Mouse (Mus musculus) c-Kit-positive CD71-positive TER-119-positive erythroid progenitor cells, embryonic 14.5 days (primary cell): ENCODE results near the gene Fbxo27.
"Not testable (repeated sequence)": the region's sequence is repeated elsewhere in the genome, so short reads cannot be mapped to it uniquely, and the experiment has no call there.

Source experiments
- DNase-seq: peaks from one replicate; pipeline ENCODE4 v3.0.0-alpha.2; 2013; ENCODE audit warnings: low spot score

Fbxo27 gene

DNA sequence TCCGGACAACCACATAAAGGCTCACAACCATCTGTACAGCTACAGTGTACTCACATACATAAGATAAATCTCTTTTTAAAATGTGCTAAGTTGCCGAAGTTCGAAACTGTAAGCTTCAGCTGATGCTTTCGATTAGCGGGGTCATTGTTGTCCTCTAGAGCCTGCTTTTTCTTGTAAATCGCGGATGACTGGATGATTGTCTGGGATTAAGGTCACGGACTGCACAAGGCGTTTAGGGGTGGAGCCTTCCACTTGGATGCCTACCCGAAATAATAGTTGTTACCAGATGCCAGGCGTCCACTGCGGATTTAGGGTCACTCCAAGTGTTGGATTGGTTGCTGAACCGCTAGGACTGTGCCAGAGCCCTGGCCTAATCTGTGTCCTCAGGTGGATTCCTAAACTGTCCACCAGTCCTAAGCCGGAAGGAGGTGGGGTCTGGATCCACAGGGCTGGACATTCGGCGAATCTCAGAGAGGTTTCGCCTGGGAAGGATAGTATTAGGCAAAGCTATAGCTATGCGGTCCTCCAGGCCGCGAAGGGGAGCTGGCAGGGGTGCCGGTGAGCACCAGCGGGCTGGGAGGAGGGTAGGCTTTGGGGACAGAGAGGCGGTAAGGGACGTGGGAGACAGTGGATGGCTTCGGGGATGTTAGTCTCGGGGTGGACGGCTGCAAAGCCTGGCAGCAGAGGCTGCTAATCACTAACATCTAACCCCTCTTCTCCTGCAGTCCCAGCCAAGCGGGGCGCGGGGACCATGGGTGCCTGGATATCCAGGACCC, at the start of gene Fbxo27:
TSS of gene Fbxo27 (plus strand) at position 305 of the 776 bp plus-strand sequence.
- DNase-seq: no peak

DNA sequence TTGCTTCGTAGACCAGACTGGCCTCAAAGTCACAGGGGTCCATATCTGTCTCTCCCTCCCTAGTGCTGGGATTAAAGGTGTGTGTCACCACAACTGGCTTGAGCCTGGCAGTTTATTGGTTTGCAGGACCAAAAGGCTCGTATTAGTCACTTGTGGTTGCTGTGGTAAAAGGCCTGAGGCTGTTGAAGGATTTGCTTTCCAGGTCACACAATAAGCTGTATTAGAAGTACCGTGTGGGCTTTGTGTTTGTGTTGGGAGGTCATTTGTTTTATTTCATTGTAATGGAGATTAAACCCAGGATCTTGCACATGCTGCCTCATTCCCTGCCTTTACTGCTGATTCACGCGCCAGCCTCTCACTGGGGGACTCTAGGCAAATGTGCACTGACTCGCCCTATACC, 47.3 kb upstream of the Fbxo27 start:
- DNase-seq: no peak

DNA sequence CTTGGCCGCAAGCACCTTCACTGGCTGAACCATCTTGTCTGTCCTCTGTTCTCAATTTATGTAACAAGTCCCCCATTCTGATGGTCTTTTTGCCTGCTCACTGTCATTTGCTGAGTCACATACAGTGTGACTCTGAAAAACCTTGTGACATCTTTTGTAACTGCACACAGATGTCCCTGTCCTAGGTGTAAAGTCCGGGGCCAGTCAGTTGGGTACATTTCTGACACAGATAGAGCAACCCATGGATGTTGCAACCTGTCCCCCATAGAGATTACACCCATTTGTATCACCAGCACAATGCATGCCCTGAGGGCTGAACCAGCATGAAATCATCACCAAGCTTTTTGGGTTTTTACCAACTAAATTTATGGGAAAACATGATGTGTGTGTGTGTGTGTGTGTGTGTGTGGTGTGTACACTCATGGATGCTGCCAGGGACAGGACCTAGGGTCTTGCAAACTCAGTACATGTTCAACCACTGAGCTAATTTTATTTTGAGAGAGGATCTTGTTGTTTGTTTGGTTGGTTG, 46.6 kb upstream of the Fbxo27 start:
- DNase-seq: no peak

DNA sequence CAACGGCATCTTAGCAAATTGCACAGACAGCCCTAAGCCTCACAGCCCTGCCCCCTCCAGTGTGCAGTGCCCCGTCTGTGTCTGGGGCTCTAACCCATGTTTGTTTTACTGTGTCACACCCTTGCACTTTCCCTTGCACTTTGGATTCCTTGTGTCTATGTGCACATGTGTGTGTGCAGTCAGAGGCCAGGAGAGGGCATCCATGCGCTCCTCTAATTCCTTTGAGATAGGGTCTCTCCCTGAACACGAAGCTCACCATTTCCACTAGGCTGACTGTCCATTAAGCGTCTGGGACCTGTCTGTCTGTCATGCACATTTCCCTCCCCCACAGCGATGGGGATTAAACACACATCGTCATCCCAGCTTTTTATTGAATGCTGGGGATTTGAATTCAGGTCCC, 45.6 kb upstream of the Fbxo27 start:
- DNase-seq: no peak

DNA sequence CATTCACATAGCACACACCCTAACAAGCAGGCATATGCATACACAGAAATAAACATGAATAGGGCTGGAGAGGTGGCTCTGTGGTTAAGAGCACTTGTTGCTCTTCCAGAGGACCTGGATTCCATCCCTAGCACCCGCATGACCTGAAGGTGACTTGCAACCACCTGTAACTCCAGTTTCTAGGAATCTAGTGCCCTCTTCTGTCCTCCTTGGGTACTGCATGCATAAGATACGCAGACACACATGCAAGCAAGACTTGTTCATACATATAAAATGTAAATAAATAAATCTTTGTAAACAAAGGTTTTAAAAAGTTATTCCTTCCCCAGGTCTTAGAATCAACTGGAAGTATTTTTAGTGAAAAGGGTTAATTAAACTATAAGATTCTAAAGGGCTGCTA, 41.5 kb upstream of the Fbxo27 start:
- DNase-seq: peak; percentile 29

DNA sequence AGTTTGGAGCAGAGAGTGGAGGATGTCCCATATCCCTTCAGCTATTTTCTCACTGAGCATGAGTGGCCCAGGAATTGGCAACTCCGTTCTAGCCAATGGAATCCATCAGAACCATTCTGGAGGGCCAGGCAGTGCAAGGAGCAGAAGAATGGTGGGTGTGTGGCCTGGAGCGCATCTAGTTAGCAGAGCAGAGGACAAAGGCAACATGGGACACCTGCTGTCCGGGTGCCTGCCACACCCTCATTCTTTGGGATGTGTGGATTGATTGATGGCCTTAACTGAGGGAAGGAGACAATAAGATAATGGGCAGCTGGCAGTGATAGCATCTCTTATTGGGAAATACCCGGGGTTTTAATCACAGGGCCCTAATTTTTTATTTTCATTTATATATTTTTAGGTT, 36.2 kb upstream of the Fbxo27 start:
- no peak for DNase-seq

DNA sequence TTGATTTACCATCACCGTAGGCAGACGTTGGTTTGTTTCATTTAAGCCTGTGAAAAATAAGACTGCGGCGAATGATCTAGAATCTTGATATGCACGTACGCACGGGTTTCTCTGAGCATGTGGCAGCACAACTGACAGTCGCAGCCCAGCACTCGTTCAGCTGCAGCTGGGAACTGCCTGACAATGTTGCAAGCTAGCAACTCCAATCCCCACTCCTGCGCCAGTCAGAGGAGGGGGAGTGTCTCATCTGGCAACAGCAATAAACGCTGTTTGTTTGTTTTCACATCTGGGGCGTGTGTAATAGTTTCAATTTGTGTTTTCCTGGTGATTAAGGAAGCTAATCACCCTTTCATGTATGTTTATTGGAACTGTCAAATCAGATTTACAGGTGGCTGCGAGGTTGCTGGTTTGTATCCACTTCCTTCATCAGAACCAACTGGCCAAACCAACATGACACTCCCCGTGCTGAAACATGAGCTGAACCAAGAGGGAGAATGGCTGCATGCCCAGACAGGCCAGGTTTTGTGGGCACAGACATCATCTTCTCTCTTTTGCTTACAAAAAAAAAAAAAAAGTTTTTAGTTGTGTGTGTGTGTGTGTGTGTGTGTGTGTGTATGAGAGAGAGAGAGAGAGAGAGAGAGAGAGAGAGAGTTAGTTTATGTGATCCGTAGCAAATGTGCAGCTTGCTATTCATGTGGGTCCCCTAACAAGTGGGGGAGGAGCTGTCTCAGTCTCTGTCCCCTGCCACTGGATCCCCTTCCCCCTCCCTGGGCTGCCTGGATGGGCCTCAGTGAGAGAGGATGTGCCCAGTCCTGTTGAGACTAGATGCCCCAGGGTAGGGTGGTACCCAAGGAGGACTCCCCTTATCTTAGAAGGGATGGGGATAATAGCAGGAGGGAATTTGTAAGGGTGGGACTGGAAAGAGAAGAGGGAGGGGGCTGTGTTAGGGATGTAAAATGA, 26.7 kb upstream of the Fbxo27 start:
- no peak for DNase-seq

DNA sequence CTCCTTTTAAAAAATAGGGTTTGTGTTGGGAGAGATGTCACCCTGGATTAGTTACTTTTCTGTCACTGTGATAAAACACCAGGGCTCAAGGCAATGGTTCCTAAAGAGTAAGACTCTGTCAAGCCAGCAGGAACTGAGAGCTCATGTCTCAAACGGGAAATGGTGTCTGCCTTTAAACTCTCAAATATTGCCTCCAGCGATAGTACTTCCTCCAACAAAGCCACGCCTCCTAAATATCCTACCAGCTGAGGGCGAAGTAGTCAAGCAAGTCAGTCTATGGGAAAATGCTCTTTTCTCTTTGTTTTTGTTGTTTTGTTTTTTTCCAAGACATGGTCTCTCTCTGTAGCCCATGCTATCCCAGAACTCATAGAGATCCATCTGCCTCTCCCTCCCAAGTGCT, 21.5 kb upstream of the Fbxo27 start:
- DNase-seq: no peak

DNA sequence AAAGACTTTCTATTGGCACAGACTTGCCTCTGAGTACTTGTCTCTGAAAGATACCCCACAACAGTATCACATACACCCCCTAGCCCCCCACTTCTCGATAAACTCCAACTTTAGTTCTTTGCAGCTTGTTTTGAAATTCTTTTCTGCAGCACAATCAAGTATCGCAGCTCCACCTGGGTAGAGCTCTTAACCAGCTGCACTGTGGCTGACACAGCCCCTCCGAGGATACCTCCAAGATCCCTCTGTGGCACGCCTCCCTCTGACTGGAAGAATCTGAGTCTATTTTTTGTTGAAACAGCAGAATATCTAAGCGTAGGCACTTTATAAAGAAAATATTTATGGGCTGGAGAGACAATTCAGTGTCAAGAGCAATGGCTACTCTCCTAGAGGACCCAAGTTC, 20.4 kb upstream of the Fbxo27 start:
- no peak for DNase-seq

DNA sequence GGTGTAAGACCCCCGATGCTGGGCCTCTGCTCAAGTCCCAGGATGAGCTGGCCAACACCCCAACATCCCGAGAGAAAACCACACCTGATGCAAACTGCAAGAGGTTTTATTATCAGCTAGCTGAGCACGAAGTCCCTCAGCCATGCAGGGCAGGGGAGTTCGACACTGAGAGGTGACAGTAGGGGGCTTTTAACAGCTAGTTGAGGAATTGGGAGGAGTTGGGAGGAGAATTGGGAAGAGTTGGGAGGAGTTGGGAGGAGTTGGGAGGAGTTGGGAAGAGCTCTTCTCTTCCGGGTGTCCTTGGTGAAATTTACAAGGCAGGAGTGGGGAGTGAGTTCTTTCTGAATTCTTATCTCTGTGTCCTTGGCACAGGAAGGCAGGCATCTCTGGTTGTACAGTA, 19.9 kb upstream of the Fbxo27 start:
- not testable (repeated sequence) for DNase-seq

DNA sequence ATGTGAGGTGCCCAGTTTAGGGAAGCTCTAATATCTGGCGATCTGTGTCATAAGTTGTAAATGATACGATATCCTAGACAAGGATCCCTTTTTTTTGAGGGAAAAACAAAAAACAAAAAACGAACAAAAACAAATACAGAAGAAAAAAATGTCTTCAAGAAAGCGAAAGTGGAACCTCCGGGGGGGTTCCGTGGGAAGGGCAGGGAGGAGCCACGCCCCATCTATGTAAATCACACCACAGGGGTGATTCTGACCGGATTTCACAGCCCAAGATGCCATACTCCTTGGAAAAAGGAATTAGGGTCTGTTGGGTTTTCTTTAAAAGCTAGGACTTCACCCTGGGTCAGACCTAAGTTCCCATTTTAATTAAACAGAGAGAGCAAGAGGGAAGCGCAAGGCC, 17.7 kb upstream of the Fbxo27 start:
- DNase-seq: no peak

DNA sequence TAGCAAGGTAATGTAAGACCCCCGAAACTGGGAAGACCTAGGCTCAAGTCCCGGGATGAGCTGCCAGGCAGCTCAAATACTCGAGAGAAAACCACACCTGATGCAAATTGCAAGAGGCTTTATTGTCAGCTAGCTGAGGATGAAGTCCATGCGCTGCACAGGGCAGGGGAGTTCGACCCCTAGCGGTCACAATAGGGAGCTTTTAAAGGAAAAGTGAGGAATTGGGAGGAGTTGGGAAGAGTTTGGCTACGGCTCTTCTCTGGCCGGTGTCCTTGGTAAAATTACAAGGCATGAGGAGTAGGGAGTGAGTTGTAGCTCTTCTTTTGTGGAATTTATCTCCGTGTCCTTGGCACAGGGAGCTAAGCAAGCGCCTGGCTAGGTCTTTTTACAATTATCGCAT, 16.9 kb upstream of the Fbxo27 start:
- no peak for DNase-seq

DNA sequence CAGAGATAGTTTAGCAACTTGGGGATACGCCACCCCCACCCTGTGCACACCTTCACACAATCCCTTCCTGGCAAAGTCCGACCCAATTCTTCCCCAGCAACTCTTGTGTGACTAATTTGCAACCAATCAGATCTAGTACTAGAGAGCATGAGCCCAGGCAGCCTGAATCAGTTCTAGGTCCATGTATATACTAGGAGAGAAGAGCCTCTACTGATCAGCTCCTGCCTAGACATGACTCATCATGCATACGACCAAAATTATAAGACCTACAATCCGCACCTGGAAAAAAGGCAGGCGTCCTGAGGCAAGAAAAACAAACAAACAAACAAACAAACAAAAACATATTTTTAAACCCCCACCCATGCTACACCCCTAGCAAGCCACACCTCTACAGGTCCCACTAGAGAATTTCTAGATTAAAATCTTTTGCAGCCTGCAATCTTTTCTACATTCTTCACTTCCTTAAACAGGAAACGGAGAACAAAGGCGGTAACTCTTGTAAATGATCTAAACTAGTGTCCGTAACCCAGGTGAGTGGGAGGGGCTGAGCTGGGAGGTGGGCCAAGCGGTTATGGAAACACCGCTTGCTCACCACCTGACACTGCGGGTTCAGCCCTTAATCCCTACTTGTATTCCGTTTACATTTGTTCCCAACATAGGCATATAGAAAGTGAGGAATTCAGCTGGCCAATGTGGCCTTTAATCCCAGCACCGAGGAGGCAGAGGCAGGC, 15.7 kb upstream of the Fbxo27 start:
- DNase-seq: no peak

DNA sequence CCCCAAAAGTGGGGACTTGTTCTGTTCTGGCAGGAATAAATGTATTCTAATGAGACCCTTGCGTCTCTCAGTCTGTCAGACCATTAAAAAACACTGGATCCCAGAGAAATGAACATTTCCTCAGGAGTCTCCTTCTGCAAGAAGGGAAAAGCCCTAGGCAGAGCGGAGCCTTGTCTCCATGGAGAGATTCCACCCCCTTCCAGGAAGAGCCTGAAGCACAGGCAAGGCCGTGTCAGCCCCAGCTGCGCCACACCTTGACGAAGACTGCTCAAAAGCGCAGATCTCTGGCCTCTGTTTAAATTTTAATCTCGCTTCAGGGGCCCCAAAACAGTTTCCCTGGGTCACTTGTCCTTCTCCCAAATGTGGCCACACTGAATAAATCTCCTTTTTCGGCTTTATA, 15.0 kb upstream of the Fbxo27 start:
- DNase-seq: no peak

DNA sequence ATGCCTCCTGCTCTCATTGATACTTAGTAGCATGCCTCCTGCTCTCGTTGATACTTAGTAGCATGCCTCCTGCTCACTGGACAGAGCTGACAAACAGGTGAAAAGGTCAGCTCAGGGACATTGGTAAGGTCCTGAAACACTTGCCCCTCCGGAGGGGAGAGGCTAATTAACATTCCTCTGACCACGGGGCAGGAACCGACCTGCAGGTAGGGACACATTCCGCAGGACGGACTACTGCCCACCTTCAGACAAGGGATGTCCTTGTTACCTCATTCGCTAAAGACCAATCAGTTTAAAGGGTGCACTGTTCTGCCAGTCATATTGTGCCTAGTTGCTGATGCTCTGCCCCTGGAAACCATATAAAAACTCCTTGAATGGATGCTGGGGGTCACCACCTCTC, 1.6 kb upstream of the Fbxo27 start:
- DNase-seq: no peak

DNA sequence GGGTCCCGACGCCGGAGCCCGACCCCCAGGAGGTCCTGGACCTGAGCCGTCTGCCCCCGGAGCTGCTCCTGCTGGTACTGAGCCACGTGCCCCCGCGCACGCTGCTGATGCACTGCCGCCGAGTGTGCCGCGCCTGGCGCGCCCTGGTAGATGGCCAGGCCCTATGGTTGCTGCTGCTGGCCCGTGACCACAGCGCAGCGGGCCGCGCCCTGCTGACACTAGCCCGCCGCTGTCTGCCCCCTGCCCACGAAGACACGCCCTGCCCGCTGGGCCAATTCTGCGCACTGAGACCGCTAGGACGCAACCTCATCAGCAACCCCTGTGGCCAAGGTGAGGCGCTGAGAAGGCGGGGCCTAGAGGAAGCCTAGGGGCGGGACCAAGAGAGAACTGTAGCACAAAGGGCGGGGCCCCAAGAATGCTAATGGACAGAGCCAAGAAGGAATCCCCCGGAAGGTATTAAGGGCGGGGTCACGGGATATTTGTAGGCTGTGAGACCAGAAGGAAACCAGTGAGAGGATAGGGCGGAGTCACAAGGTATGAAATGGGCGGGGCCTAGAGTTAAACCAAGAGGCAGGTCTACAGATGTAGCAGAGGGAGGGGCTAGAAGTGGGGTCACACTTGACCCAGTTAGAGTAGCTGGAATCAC, 795 bp downstream of the Fbxo27 start:
- DNase-seq: peak; percentile 23

DNA sequence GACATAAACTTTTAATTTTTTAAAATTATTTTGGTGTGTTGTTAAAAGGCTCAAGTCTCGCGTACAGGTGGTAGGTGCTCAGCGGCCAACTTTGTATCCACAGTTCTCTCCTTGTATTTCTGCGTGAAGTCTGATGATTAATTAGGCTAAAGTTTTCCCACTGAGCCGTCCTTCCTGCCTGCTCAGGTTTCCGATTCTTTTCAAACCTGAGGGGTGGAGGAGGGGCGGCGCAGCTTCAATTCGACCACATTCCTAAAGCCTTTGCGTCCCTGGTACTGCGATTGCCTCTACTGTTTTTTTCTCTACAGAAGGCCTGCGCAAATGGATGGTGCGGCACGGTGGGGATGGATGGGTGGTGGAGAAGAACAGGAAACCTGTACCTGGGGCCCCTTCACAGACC, 1.8 kb downstream of the Fbxo27 start:
- DNase-seq: no peak

DNA sequence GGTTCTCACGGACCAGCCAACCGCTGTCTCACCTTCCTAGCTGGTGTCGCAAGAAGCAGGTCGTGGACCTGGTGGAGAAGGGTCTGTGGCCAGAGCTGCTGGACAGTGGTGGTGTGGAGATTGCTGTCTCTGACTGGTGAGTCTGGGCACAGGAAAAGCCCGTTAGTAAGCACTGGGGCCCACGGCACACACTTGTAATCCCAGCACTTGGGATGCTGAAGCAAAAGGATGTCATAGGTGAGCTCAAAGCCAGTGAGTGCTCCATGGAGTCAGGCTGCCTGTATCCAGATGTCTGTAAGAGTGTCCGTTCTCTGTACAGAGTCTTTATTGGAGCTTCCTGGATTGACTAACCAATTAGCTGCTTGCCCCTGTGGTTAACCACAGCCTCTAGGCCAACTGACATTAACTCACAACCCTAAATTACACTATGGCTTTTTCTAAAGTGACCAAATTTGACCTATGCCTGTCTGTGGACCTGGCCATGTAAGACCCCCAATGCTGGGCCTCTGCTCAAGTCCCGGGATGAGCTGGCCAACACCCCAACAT, 2.4 kb downstream of the Fbxo27 start:
- DNase-seq: no peak

DNA sequence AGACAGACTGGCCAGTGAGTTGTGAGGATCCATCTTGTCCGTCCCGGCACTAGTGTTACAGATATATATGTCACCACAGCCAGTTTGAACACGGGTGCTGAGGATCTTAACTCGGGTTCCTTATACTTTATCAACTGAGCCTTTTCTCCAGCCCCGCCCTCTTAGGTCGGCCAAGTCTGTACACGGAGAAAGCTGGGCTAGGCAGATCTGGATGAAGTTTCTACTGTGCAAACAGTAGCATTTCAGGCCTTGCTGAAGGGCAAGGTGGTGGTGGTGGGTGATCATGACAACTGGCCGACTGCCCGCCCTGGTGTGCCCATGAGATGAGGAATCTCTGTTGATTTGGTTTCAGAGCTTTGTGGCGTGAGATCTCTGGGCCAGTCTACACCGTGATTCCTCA, 4.6 kb downstream of the Fbxo27 start:
- DNase-seq: no peak

DNA sequence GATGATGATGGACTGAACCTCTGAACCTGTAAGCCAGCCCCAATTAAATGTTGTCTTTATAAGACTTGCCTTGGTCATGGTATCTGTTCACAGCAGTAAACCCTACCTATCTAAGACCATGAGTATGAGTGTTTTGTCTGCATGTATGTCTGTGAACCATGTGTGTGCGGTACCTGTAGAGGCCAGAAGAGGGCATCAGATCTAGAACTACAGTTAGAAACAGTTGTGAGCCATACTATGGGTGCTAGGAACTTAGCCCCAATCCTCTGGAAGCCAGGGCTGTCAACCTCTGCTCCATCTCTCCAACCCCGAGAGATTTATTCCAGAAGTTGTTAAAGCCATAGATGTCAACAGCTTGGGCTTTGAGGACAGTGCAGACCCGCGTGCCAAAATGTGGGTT, 7.6 kb downstream of the Fbxo27 start:
- no peak for DNase-seq

DNA sequence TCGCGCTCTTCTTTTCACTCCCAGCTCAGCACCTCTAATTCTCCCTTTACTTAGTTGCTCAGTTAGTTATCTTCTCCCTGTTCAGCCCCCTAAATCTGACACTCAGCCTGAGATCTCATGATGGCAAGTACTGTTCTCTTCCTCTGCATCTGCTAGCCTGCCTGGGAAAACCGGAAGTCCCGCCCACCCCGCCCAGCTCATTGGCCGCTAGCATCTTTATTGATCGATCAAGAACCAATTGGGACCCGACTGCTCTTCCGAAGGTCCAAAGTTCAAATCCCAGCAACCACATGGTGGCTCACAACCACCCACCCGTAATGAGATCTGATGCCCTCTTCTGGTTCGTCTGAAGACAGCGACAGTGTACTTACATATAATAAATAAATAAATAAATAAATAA, 8.7 kb downstream of the Fbxo27 start:
- DNase-seq: not testable (repeated sequence)
